Mouse (Mus musculus): Measurements from ENCODE around the gene Hist2h2be. TPM values are rescaled to one million over a fixed set of nuclear protein-coding genes. Genes with fewer than 3 reads are reported as not detected.

The Hist2h2be gene
- total RNA-seq, 1 experiment from 2014 or later, result 14.6 TPM

GRCm38 (mm10) chr3:96267541-96267940 lies 46.6 kb downstream of the Hist2h2be start:
- ATAC-seq (replicated peaks in 1 of 2; ENCODE audit: insufficient read depth in 1 of 2, low FRiP score in 2 of 2, low TSS enrichment in 1 of 2, low read depth in 1 of 2, poor library complexity in 2 of 2, severe bottlenecking in 2 of 2), result no peak

DNA sequence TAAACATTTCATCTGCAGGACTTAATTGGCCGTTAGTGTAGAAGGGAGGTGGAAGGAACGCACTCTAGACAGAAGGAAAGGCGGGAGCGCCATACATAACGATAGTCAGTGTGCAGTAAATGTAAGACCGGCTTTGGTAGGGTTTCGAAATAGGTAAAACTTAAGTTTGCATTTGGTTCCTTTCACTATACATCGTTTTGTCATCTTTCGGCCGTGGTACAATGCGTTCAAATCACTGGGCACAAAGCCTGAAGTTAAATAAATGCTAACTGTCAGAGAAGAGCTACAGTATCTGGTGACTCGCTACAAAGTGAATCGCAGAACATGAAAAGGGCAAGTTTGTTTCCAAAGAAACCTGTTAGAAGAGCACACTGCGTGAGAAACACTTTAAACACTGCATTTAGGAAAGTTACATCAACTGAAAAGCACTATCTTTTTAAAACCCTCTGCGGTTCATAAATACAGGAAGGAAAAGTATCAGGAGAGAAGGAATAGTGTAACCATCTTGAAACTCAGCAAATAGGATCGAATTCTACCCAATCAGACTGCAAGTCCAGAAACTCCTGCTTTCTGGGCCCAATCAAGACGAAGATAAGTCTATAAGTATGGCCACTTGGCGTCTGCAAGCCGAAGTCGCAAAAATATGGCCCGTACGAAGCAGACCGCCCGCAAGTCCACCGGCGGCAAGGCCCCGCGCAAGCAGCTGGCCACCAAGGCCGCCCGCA lies 47.3 kb downstream of the Hist2h2be start, which contains the start of gene Hist2h3b:
TSS of gene Hist2h3b (plus strand) at position 604 of the 725 bp plus-strand sequence.
- ATAC-seq (replicated peaks in 1 of 2; ENCODE audit: insufficient read depth in 1 of 2, low FRiP score in 2 of 2, low TSS enrichment in 1 of 2, low read depth in 1 of 2, poor library complexity in 2 of 2, severe bottlenecking in 2 of 2), result peak; percentile 44 to 47; a peak in 3 of 4 replicates

DNA sequence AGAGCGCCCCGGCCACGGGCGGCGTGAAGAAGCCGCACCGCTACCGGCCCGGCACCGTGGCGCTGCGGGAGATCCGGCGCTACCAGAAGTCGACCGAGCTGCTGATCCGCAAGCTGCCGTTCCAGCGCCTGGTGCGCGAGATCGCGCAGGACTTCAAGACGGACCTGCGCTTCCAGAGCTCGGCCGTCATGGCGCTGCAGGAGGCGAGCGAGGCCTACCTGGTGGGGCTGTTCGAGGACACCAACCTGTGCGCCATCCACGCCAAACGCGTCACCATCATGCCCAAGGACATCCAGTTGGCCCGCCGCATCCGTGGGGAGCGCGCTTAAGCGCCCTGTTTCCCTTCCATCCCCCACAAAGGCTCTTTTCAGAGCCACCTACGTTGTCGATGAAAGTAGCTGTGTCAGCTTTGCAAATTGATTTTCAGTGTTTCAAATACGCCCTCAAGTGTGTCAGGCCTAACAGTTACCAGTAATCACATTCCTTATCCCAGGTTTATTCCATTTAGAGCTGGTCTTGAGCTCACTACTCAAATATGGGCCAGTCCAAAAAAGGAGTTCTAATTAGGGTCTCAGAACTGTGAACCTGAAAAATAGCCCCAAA lies 48.0 kb downstream of the Hist2h2be start:
- ATAC-seq (replicated peaks in 1 of 2; ENCODE audit: insufficient read depth in 1 of 2, low FRiP score in 2 of 2, low TSS enrichment in 1 of 2, low read depth in 1 of 2, poor library complexity in 2 of 2, severe bottlenecking in 2 of 2), result peak in 1 of 2 experiments; percentile 15; a peak in 1 of 4 replicates

DNA sequence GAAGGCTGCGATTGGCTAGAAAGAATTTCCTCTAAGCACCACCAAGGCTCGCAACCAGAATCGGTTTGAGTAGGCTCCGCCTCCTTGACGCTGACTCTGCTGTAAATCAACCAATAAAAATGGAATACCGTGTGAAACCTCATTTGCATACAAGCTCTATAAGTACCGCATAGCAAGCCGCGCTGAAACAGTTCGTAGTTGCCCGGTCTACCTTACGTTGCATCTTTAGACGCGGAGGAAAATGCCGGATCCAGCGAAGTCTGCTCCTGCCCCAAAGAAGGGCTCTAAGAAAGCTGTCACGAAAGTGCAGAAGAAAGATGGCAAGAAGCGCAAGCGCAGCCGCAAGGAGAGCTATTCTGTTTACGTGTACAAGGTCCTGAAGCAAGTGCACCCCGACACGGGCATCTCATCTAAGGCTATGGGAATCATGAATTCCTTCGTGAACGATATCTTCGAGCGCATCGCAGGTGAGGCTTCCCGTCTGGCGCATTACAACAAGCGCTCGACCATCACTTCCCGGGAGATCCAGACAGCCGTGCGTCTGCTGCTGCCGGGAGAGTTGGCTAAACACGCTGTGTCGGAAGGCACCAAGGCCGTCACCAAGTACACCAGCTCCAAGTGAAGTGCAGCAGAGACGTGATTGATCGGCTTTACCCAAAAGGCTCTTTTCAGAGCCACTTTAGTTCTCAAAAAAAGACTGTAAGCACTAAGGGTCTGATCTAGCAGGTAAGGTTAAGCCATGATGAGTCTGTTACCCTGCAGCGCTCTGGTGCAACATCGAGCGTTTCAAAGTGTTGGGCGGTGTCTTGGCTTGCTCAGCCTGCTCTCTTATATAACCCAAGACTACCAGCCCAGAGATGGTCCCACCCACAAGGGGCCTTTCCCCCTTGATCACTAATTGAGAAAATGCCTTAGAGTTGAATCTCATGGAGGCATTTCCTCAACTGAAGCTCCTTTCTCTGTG lies 48.9 kb downstream of the Hist2h2be start, which contains the start of gene Hist2h2bb:
TSS of gene Hist2h2bb (plus strand) at position 242 of the 964 bp plus-strand sequence.
- peak; percentile 91 to 93 for ATAC-seq (replicated peaks in 1 of 2; ENCODE audit: insufficient read depth in 1 of 2, low FRiP score in 2 of 2, low TSS enrichment in 1 of 2, low read depth in 1 of 2, poor library complexity in 2 of 2, severe bottlenecking in 2 of 2)

Other genes starting within 250 kb of the Hist2h2be start
- 37.5 and 41.6 TPM in 2 replicates for gene Plekho1, start 225.1 kb upstream of the Hist2h2be start, total RNA-seq (2017)
- 14.0 and 29.1 TPM in 2 replicates for gene Vps45, start 162.7 kb upstream of the Hist2h2be start, total RNA-seq (2017)
- gene Otud7b, start 116.6 kb upstream of the Hist2h2be start, total RNA-seq (2017), result 24.3 and 34.7 TPM in 2 replicates
- gene Mtmr11, start 59.1 kb upstream of the Hist2h2be start, total RNA-seq (2017), result not detected in 2 replicates
- gene Sf3b4, start 48.8 kb upstream of the Hist2h2be start, total RNA-seq (2017), result 15.9 and 24.9 TPM in 2 replicates
- 1.2 and 3.3 TPM in 2 replicates for gene Sv2a, start 40.0 kb upstream of the Hist2h2be start, total RNA-seq (2017)
- gene Bola1, start 1.4 kb upstream of the Hist2h2be start, total RNA-seq (2017), result 34.6 and 41.7 TPM in 2 replicates
- gene Hist2h2ab, start 1.3 kb upstream of the Hist2h2be start, total RNA-seq (2017), result 114 and 199 TPM in 2 replicates
- 1,288 and 1,422 TPM in 2 replicates for gene Hist2h2ac, start 239 bp upstream of the Hist2h2be start, total RNA-seq (2017)
- 51.2 and 125 TPM in 2 replicates for gene Hist2h3c2, start 18.0 kb downstream of the Hist2h2be start, total RNA-seq (2017)
- gene Hist2h2aa2, start 19.2 kb downstream of the Hist2h2be start, total RNA-seq (2017), result 336 and 1,520 TPM in 2 replicates
- gene Hist2h2aa1, start 24.4 kb downstream of the Hist2h2be start, total RNA-seq (2017), result 3,498 and 3,576 TPM in 2 replicates
- gene Hist2h3c1, start 25.6 kb downstream of the Hist2h2be start, total RNA-seq (2017), result 3.7 TPM in 1 of 2 replicates, not detected in the other
- gene Hist2h4, start 42.2 kb downstream of the Hist2h2be start, total RNA-seq (2017), result 44.6 and 53.3 TPM in 2 replicates
- gene Hist2h3b, start 47.5 kb downstream of the Hist2h2be start, total RNA-seq (2017), result 222 and 285 TPM in 2 replicates
- 3,457 and 7,416 TPM in 2 replicates for gene Hist2h2bb, start 48.6 kb downstream of the Hist2h2be start, total RNA-seq (2017)
- gene Fcgr1, start 72.8 kb downstream of the Hist2h2be start, total RNA-seq (2017), result 1.7 and 4.9 TPM in 2 replicates
- gene BC107364, start 231.2 kb downstream of the Hist2h2be start, total RNA-seq (2017), result not detected in 2 replicates

Measured in hematopoietic stem cell, adult 5-6 weeks (primary cell).